Mouse (Mus musculus) neural tube, embryonic 15.5 days (tissue): Measurements from ENCODE around the gene Abcc3. TPM values are rescaled to one million over a fixed set of nuclear protein-coding genes. Genes with fewer than 3 reads are reported as not detected.

Source experiments
- polyA plus RNA-seq: library from polyadenylated mRNA; unstranded; fragments of >200 nt; fragmentation: Nextera tagmentation; extraction: Ambion mirVana; gene quantifications from 2 replicates; pipeline ENCODE4 v1.2.1, GENCODE M21; 2015

Abcc3 gene
- polyA plus RNA-seq, 1 experiment from 2014 or later, result 1.7 TPM

Other genes starting within 250 kb of the Abcc3 start
- 28.3 and 31.4 TPM in 2 replicates for gene Tob1, start 181.5 kb downstream of the Abcc3 start, polyA plus RNA-seq
- gene Wfikkn2, start 147.0 kb downstream of the Abcc3 start, polyA plus RNA-seq, result 3.2 and 5.5 TPM in 2 replicates
- not detected in 2 replicates for gene Gm21885, start 111.1 kb downstream of the Abcc3 start, polyA plus RNA-seq
- 124 and 133 TPM in 2 replicates for gene Luc7l3, start 71.0 kb downstream of the Abcc3 start, polyA plus RNA-seq
- 12.5 and 17.7 TPM in 2 replicates for gene Ankrd40, start 65.0 kb downstream of the Abcc3 start, polyA plus RNA-seq
- 12.8 and 14.7 TPM in 2 replicates for gene Cacna1g, start 81.2 kb upstream of the Abcc3 start, polyA plus RNA-seq
- gene Spata20, start 93.2 kb upstream of the Abcc3 start, polyA plus RNA-seq, result 0.28 and 0.42 TPM in 2 replicates
- gene Epn3, start 107.0 kb upstream of the Abcc3 start, polyA plus RNA-seq, result 1.1 and 1.5 TPM in 2 replicates
- 2.0 and 2.8 TPM in 2 replicates for gene Mycbpap, start 128.7 kb upstream of the Abcc3 start, polyA plus RNA-seq
- 9.4 and 10.4 TPM in 2 replicates for gene Rsad1, start 156.3 kb upstream of the Abcc3 start, polyA plus RNA-seq
- 1.2 and 1.8 TPM in 2 replicates for gene Chad, start 172.1 kb upstream of the Abcc3 start, polyA plus RNA-seq
- 1.1 and 3.2 TPM in 2 replicates for gene Acsf2, start 208.9 kb upstream of the Abcc3 start, polyA plus RNA-seq
- 148 and 163 TPM in 2 replicates for gene Lrrc59, start 236.8 kb upstream of the Abcc3 start, polyA plus RNA-seq